Mouse (Mus musculus) stomach, postnatal 0 days (tissue): Measurements from ENCODE around the gene Ggta1. TPM values are rescaled to one million over a fixed set of nuclear protein-coding genes. Genes with fewer than 3 reads are reported as not detected.

Experiments
- ATAC-seq: fragments of 200-750 bp; cut with Nextera tagmentation; 2 replicates; pipeline ENCODE4 v1.8.0; 2017; ENCODE audit not compliant: low FRiP score, low TSS enrichment
- DNase-seq: peaks from one replicate; pipeline ENCODE4 v3.0.0-alpha.2; 2016; ENCODE audit warnings: low spot score
- H3K27ac ChIP-seq: fragments of 300-500 bp; sonication (generic); replicated peaks from 2 replicates; pipeline ENCODE4 v1.5.1; 2014; ENCODE audit warnings: mild to moderate bottlenecking, control low read depth
- H3K27me3 ChIP-seq: fragments of 300-500 bp; sonication (generic); 2 replicates; pipeline ENCODE4 v1.6.1; 2014; ENCODE audit warnings: low read length; ENCODE audit not compliant: control insufficient read depth, insufficient read depth
- H3K36me3 ChIP-seq: fragments of 300-500 bp; sonication (generic); 2 replicates; pipeline ENCODE4 v1.6.1; 2014; ENCODE audit warnings: low read length, mixed read lengths; ENCODE audit not compliant: control insufficient read depth, insufficient read depth
- H3K4me1 ChIP-seq: fragments of 300-500 bp; sonication (generic); replicated peaks from 2 replicates; pipeline ENCODE4 v1.6.1; 2014; ENCODE audit warnings: antibody characterized with exemption; ENCODE audit not compliant: control insufficient read depth, insufficient read depth
- H3K4me2 ChIP-seq: fragments of 300-500 bp; sonication (generic); replicated peaks from 2 replicates; pipeline ENCODE4 v1.6.1; 2014; ENCODE audit warnings: low read depth, mild to moderate bottlenecking, control low read depth, moderate library complexity
- H3K4me3 ChIP-seq: fragments of 300-500 bp; sonication (generic); 2 replicates; pipeline ENCODE4 v1.5.1; 2014; ENCODE audit warnings: low read depth, low read length, control low read depth
- H3K9ac ChIP-seq: fragments of 300-500 bp; sonication (generic); 2 replicates; pipeline ENCODE4 v1.6.1; 2014; ENCODE audit warnings: mild to moderate bottlenecking, low read length, control low read depth, mixed read lengths
- H3K9me3 ChIP-seq: fragments of 300-500 bp; sonication (generic); 2 replicates; pipeline ENCODE4 v1.6.1; 2016; ENCODE audit warnings: low read length; ENCODE audit not compliant: control insufficient read depth
- CTCF ChIP-seq: IDR thresholded peaks from 2 replicates; pipeline ENCODE4 v1.5.1; 2016; ENCODE audit warnings: antibody characterized with exemption, low read depth, mild to moderate bottlenecking, moderate library complexity
- EP300 ChIP-seq: optimal IDR thresholded peaks from 2 replicates; pipeline ENCODE3; 2016; ENCODE audit warnings: antibody characterized with exemption
- WGBS: fragments of 180-500 bp; shearing (Covaris S2); extraction: QIAGEN DNeasy Blood & Tissue Kit; methylation state at CpG from one replicate; pipeline ENCODE4 v1.1.7; 2014; 5-methylcytosine and 5-hydroxymethylcytosine counted together
- polyA plus RNA-seq: library from polyadenylated mRNA; unstranded; fragments of >200 nt; fragmentation: Nextera tagmentation; extraction: Ambion mirVana; gene quantifications from 2 replicates; pipeline ENCODE4 v1.2.1, GENCODE M21; 2015

Gene Ggta1
- polyA plus RNA-seq, 1 experiment from 2014 or later, result 11.5 TPM

DNA sequence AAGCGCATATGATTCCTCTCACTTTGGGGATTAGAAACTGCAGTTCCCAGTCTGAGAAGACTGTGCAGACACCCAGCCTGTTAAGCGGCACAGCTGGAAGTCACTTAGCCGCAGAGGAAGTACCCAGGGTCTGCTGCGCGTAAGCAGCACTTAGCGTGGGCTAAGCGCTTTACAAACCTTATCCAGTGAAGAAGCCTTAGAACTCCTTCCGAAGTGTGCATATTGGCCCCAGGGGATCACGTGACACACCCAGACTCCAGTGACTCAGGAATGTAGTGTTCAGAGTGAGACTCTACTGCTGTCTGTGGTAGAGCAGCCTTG lies 44.1 kb upstream of the Ggta1 start:
- H3K4me2 ChIP-seq, result no peak overlapping the region
- no peak overlapping the region for H3K9ac ChIP-seq
- no peaks in the 10 kb centered on the region for H3K9me3 ChIP-seq
- H3K36me3 ChIP-seq, result no peaks in the 10 kb centered on the region
- H3K27me3 ChIP-seq, result no peaks in the 10 kb centered on the region
- peaks cover 12% of the 10 kb centered on the region; the same call in 1 of the 2 replicates for H3K4me1 ChIP-seq
- no peak overlapping the region for H3K4me3 ChIP-seq
- no peak for DNase-seq
- peak overlapping the region; percentile 31; the same call in 1 of the 2 replicates for H3K27ac ChIP-seq
- 37% methylated on average over 9 of the region's 9 CpGs for WGBS
- peak; percentile 28; the same call in 1 of the 2 replicates for ATAC-seq
- no peak for TF ChIP-seq CTCF
- no peak for TF ChIP-seq EP300

DNA sequence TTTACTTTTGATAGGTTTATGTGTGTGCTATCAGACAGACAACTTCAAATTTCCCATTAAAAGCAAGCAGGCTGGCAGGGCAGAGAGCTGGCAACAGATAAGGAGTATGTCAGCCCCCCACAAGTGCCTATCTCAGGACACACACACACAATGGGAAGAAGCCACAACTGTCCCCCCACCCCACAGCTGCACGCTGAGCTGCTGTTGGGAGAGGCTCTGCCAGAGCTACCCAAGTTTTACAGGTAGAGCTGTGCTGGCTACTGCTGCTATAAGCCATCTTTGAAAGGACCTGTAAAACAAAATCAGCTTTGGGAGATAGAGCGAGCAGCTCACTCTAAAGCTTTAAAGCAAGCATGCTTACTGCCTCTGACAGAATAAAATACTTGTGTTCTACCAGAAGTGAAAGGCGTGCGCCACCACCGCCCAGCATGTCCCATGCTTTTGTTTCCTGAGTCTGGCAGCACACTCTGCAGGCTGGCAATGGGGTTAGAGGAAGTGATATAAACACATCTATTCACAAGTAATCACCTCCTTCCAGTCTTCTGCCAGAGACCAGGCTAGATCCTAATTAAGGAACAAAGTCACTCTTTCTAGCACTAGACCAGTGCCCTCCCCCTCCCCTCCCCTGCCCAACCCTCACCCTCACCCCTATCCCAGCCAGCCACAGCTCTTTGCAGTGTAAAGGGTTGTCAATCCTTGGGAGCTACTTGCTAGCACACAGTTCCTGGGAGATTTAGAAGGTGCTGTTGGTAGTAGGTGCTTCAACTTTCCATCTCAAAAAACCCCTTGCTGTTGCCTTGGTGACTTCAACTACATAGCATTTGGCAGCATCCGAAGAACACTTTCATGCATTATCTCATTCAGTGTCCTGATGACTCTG lies 43.5 kb upstream of the Ggta1 start:
- WGBS, result 52% methylated on average over 6 of the region's 6 CpGs
- TF ChIP-seq CTCF, result peak; percentile 33; the same call in 1 of the 2 replicates
- TF ChIP-seq EP300, result no peak
- ATAC-seq (no peak), DNase-seq (no peak)
- Histone ChIP-seq H3K27me3 (no peaks in the 10 kb centered on the region), H3K9me3 (no peaks in the 10 kb centered on the region), H3K4me2 (no peak overlapping the region), H3K4me3 (no peak overlapping the region), H3K27ac (peak overlapping the region; percentile 61), H3K9ac (no peak overlapping the region), H3K4me1 (peaks cover 12% of the 10 kb centered on the region; the same call in 1 of the 2 replicates), H3K36me3 (no peaks in the 10 kb centered on the region)

DNA sequence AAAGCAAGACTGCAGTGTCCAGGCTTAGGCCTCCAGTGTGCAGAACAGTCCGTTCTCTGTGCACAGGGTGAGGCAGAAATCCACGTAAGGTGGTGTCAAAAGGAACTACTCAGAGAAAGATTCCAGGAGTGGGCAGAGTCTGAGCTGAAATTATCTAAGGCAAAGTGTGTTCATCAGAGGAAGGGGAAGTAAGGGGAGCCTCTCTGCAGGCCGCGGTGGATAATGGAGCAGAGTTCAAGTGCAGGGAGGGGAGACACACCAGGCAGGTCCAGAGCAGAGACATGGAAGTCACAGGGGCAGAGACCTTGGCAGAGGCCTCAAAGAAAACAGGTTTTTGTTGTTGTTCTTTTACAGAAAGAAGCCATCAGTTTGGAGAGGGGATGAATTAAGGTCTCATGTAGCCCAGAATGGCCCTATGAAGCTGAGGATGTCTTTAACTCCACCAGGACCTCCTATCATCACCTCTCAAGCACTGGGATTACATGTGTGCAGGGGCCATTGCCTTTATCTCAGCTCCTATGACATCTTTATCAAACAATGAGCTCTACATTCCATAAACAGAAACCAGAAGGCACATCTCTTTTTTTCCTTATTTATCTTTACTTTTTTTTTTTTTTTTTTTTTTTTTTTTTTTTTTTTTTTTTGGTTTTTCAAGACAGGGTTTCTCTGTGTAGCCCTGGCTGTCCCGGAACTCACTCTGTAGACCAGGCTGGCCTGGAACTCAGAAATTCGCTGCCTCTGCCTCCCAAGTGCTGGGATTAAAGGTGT lies 42.7 kb upstream of the Ggta1 start:
- no peaks in the 10 kb centered on the region for H3K27me3 ChIP-seq
- WGBS, result 78% methylated on average over 6 of the region's 6 CpGs
- H3K36me3 ChIP-seq, result no peaks in the 10 kb centered on the region
- no peaks in the 10 kb centered on the region for H3K9me3 ChIP-seq
- DNase-seq (no peak), ATAC-seq (no peak)
- H3K4me3 ChIP-seq, result no peak overlapping the region
- H3K27ac ChIP-seq, result no peak overlapping the region
- H3K4me1 ChIP-seq, result peaks cover 12% of the 10 kb centered on the region; the same call in 1 of the 2 replicates
- TF ChIP-seq EP300 (no peak), CTCF (no peak)
- H3K9ac ChIP-seq, result no peak overlapping the region
- no peak overlapping the region for H3K4me2 ChIP-seq

DNA sequence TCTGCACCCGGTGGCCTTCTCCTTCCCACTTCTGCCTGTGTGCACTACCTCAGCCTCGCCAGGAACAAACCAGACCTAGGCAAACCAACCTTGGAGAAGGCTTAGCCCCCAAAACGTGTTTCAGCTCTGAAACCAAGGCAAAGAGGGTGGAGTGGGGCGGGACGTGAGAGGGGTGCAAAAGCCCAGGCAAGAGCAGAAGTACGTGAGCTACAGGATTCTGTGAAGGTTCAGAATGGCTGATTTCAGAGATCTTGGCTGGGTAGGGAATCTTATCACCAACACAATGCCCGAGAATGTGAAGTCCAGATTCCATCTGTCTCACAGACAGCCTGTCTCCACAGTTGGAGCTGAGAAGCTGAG lies 41.4 kb upstream of the Ggta1 start:
- no peaks in the 10 kb centered on the region for H3K27me3 ChIP-seq
- no peaks in the 10 kb centered on the region for H3K36me3 ChIP-seq
- no peak overlapping the region for H3K4me2 ChIP-seq
- ATAC-seq (no peak), DNase-seq (no peak)
- H3K9me3 ChIP-seq, result no peaks in the 10 kb centered on the region
- 52% methylated on average over 7 of the region's 7 CpGs for WGBS
- peaks cover 12% of the 10 kb centered on the region; the same call in 1 of the 2 replicates for H3K4me1 ChIP-seq
- peak overlapping the region; percentile 63; the same call in 1 of the 2 replicates for H3K27ac ChIP-seq
- H3K9ac ChIP-seq, result no peak overlapping the region
- no peak for TF ChIP-seq EP300
- TF ChIP-seq CTCF, result no peak
- H3K4me3 ChIP-seq, result no peak overlapping the region

DNA sequence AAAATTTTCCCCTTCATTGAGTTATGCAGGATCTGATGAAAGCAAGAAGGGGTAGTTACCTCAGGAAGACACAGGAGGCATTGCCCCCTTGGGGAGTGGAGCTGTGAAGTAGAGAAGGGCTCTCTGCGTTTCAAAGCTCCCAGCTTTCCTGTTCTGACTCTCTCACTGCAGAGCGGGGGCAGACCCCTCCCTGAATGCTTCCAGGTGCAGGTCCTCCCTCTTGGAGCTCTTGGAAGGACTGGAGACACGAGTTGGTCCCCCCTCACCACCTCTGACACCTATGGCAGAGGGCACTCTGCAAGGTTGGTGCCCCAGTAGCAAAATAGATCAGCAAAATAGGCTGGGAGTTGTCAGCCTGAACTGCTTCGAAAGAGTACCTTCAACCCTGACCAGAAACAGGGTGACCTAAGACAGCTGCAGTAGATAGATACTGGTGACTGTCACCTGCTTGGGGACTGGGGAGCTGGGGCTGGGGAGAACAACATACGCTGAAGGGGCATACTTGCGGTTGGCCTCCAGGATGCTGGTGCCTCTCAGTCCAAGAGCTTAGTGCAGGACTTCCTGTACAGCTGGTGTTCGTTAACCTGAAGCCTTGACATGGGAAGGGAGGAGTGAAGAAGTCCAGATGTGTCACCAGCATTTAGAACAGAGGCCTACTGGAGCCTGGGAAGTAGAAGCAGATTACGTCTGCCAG lies 40.8 kb upstream of the Ggta1 start:
- ATAC-seq, result peak; percentile 22; the same call in 1 of the 2 replicates
- Histone ChIP-seq H3K27me3 (no peaks in the 10 kb centered on the region), H3K4me1 (peaks cover 12% of the 10 kb centered on the region; the same call in 1 of the 2 replicates), H3K27ac (peak overlapping the region; percentile 82), H3K4me3 (no peak overlapping the region), H3K9me3 (no peaks in the 10 kb centered on the region), H3K36me3 (no peaks in the 10 kb centered on the region), H3K9ac (no peak overlapping the region), H3K4me2 (no peak overlapping the region)
- 36% methylated on average over 8 of the region's 8 CpGs for WGBS
- TF ChIP-seq EP300, result no peak
- TF ChIP-seq CTCF, result 0 out of 2 replicates have a peak, but pooled peaks have one; percentile 2
- DNase-seq, result no peak
